Mouse (Mus musculus) neural tube, embryonic 12.5 days (tissue): ENCODE results near the gene Pcsk5. TPM values are rescaled to one million over a fixed set of nuclear protein-coding genes. Genes with fewer than 3 reads are reported as not detected.
A peak's percentile ranks its signal among the peaks of the same experiment; 100 is the strongest.

Source experiments
- ATAC-seq: fragments of 200-750 bp; cut with Nextera tagmentation; 2 replicates; pipeline ENCODE4 v1.8.0; 2017; ENCODE audit warnings: low read depth, mild to moderate bottlenecking, moderate TSS enrichment, moderate library complexity; ENCODE audit not compliant: low FRiP score
- H3K27ac ChIP-seq: fragments of 300-500 bp; sonication (generic); 2 replicates; pipeline ENCODE4 v1.5.1; 2016
- H3K27me3 ChIP-seq: fragments of 300-500 bp; sonication (generic); replicated peaks from 2 replicates; pipeline ENCODE4 v1.6.1; 2016; ENCODE audit warnings: mild to moderate bottlenecking
- H3K36me3 ChIP-seq: fragments of 300-500 bp; sonication (generic); 2 replicates; pipeline ENCODE4 v1.6.1; 2016; ENCODE audit warnings: mild to moderate bottlenecking
- H3K4me1 ChIP-seq: fragments of 300-500 bp; sonication (generic); 2 replicates; pipeline ENCODE4 v1.6.1; 2016
- H3K4me2 ChIP-seq: fragments of 300-500 bp; sonication (generic); replicated peaks from 2 replicates; pipeline ENCODE4 v1.6.1; 2016; ENCODE audit warnings: mild to moderate bottlenecking
- H3K4me3 ChIP-seq: fragments of 300-500 bp; sonication (generic); 2 replicates; pipeline ENCODE4 v1.5.1; 2016
- H3K9ac ChIP-seq: fragments of 300-500 bp; sonication (generic); 2 replicates; pipeline ENCODE4 v1.6.1; 2016; ENCODE audit warnings: mild to moderate bottlenecking
- H3K9me3 ChIP-seq: fragments of 300-500 bp; sonication (generic); 2 replicates; pipeline ENCODE4 v1.6.1; 2016; ENCODE audit warnings: mild to moderate bottlenecking
- WGBS: fragments of 180-500 bp; shearing (Covaris S2); methylation state at CpG from one replicate; pipeline ENCODE4 v1.1.7; 2016; 5-methylcytosine and 5-hydroxymethylcytosine counted together
- polyA plus RNA-seq: library from polyadenylated mRNA; unstranded; fragments of >200 nt; fragmentation: Nextera tagmentation; extraction: Ambion mirVana; gene quantifications from 2 replicates; pipeline ENCODE4 v1.2.1, GENCODE M21; 2016

Pcsk5 gene
- polyA plus RNA-seq, 1 experiment from 2014 or later: 10.4 TPM

GRCm38 (mm10) chr19:17691626-17692025 lies 145.8 kb downstream of the Pcsk5 start:
- H3K9ac ChIP-seq: no peak overlapping the region
- 91% methylated on average over 6 of the region's 6 CpGs for WGBS
- H3K4me3 ChIP-seq: no peak overlapping the region
- no peaks in the 10 kb centered on the region for H3K27me3 ChIP-seq
- H3K36me3 ChIP-seq: no peaks in the 10 kb centered on the region
- H3K9me3 ChIP-seq: no peaks in the 10 kb centered on the region
- H3K4me2 ChIP-seq: no peak overlapping the region
- H3K4me1 ChIP-seq: no peaks in the 10 kb centered on the region
- no peak overlapping the region for H3K27ac ChIP-seq
- no peak for ATAC-seq

GRCm38 (mm10) chr19:17678371-17678770 lies 159.1 kb downstream of the Pcsk5 start:
- Histone ChIP-seq H3K27ac (no peak overlapping the region), H3K9ac (no peak overlapping the region), H3K4me1 (no peaks in the 10 kb centered on the region), H3K4me3 (no peak overlapping the region), H3K36me3 (no peaks in the 10 kb centered on the region), H3K4me2 (no peak overlapping the region), H3K27me3 (no peaks in the 10 kb centered on the region), H3K9me3 (no peaks in the 10 kb centered on the region)
- WGBS: 90% methylated on average over 7 of the region's 7 CpGs
- no peak for ATAC-seq

- no peak for ATAC-seq
- Histone ChIP-seq H3K4me3 (no peak overlapping the region), H3K36me3 (no peaks in the 10 kb centered on the region), H3K27me3 (no peaks in the 10 kb centered on the region), H3K4me1 (no peaks in the 10 kb centered on the region), H3K9me3 (no peaks in the 10 kb centered on the region), H3K27ac (no peak overlapping the region), H3K9ac (no peak overlapping the region), H3K4me2 (no peak overlapping the region)
- 76% methylated on average over 3 of the region's 3 CpGs for WGBS
These were observed 174.8 kb downstream of the Pcsk5 start for GRCm38 (mm10) chr19:17662676-17663075.

GRCm38 (mm10) chr19:17662271-17662670 lies 175.2 kb downstream of the Pcsk5 start:
- Histone ChIP-seq H3K4me1 (no peaks in the 10 kb centered on the region), H3K27ac (no peak overlapping the region), H3K4me2 (no peak overlapping the region), H3K36me3 (no peaks in the 10 kb centered on the region), H3K9me3 (no peaks in the 10 kb centered on the region), H3K27me3 (no peaks in the 10 kb centered on the region), H3K9ac (no peak overlapping the region), H3K4me3 (no peak overlapping the region)
- WGBS: 68% methylated on average over 6 of the region's 6 CpGs
- ATAC-seq: no peak

- no peaks in the 10 kb centered on the region for H3K27me3 ChIP-seq
- no peaks in the 10 kb centered on the region for H3K36me3 ChIP-seq
- ATAC-seq: no peak
- no peak overlapping the region for H3K9ac ChIP-seq
- no peak overlapping the region for H3K4me3 ChIP-seq
- H3K4me1 ChIP-seq: no peaks in the 10 kb centered on the region
- no peak overlapping the region for H3K27ac ChIP-seq
- WGBS: 77% methylated on average over 3 of the region's 3 CpGs
- no peaks in the 10 kb centered on the region for H3K9me3 ChIP-seq
- H3K4me2 ChIP-seq: no peak overlapping the region
These were observed 178.1 kb downstream of the Pcsk5 start for GRCm38 (mm10) chr19:17659321-17659720.

GRCm38 (mm10) chr19:17650831-17651502 lies 186.5 kb downstream of the Pcsk5 start:
- ATAC-seq: peak; percentile 85
- WGBS: 7% methylated on average over 5 of the region's 5 CpGs
- 0 out of 2 replicates have a peak, but pooled peaks cover 4% of the 10 kb centered on the region for H3K27me3 ChIP-seq
- no peak overlapping the region for H3K27ac ChIP-seq
- H3K4me2 ChIP-seq: no peak overlapping the region; the same call in 1 of the 2 replicates
- no peaks in the 10 kb centered on the region for H3K36me3 ChIP-seq
- H3K4me1 ChIP-seq: peaks cover 12% of the 10 kb centered on the region; the same call in 1 of the 2 replicates
- no peaks in the 10 kb centered on the region for H3K9me3 ChIP-seq
- H3K9ac ChIP-seq: no peak overlapping the region
- H3K4me3 ChIP-seq: no peak overlapping the region

DNA sequence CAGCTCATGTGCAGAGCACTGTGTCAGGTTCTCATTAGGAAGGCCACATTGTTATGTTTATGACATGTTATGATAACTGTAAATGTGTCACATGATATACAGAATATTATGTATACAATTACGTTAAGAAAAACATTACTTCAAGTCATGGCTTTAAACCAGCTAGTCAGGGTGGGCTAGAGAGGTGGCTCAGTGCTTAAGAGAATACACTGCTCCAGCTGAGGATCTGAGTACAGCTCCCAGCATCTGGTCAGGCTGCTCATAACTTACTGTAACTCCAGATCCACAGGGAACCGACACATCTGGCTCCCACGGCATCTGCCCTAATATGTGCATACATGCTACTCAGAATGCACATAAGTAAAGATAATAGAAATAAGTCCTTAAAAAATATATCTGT lies 187.5 kb downstream of the Pcsk5 start:
- peaks cover 12% of the 10 kb centered on the region; the same call in 1 of the 2 replicates for H3K4me1 ChIP-seq
- H3K27ac ChIP-seq: no peak overlapping the region
- no peak for ATAC-seq
- H3K4me2 ChIP-seq: no peak overlapping the region
- H3K27me3 ChIP-seq: 0 out of 2 replicates have a peak, but pooled peaks cover 4% of the 10 kb centered on the region
- no peaks in the 10 kb centered on the region for H3K9me3 ChIP-seq
- 73% methylated on average over 3 of the region's 3 CpGs for whole genome bisulfite sequencing
- H3K9ac ChIP-seq: no peak overlapping the region
- no peak overlapping the region for H3K4me3 ChIP-seq
- H3K36me3 ChIP-seq: no peaks in the 10 kb centered on the region

GRCm38 (mm10) chr19:17643128-17643797 lies 194.2 kb downstream of the Pcsk5 start:
- WGBS: 71% methylated on average over 3 of the region's 3 CpGs
- Histone ChIP-seq H3K27me3 (no peaks in the 10 kb centered on the region), H3K36me3 (no peaks in the 10 kb centered on the region), H3K27ac (no peak overlapping the region), H3K4me3 (no peak overlapping the region), H3K9me3 (no peaks in the 10 kb centered on the region), H3K4me1 (no peaks in the 10 kb centered on the region), H3K4me2 (no peak overlapping the region), H3K9ac (no peak overlapping the region)
- ATAC-seq: no peak

DNA sequence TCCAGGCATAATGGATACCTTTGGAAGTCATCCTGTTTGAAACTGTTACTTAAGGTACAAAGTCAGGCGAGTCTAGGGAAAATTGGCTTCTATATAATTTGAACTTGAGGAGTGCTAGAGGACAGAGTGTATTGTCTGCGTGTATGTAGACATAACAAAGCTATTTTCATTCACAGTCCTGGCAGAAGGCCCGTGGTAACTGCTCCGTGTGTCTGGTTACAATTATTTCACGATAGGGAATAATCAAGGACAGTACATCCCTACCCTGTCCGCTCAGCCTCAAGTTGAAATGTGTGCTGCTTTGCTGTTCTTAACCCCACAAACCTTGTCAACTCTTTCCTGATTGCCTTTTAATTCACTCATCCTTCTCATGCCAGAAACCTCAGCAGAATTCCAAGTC lies 201.4 kb downstream of the Pcsk5 start:
- no peaks in the 10 kb centered on the region for H3K4me1 ChIP-seq
- H3K9me3 ChIP-seq: no peaks in the 10 kb centered on the region
- no peak overlapping the region for H3K4me3 ChIP-seq
- H3K27ac ChIP-seq: no peak overlapping the region
- H3K36me3 ChIP-seq: no peaks in the 10 kb centered on the region
- no peak overlapping the region for H3K4me2 ChIP-seq
- no peak for ATAC-seq
- H3K9ac ChIP-seq: no peak overlapping the region
- WGBS: 84% methylated on average over 6 of the region's 6 CpGs
- H3K27me3 ChIP-seq: no peaks in the 10 kb centered on the region

- Histone ChIP-seq H3K4me1 (no peaks in the 10 kb centered on the region), H3K4me2 (no peak overlapping the region), H3K4me3 (no peak overlapping the region), H3K9ac (no peak overlapping the region), H3K27me3 (no peaks in the 10 kb centered on the region), H3K9me3 (no peaks in the 10 kb centered on the region), H3K36me3 (no peaks in the 10 kb centered on the region), H3K27ac (no peak overlapping the region)
- no peak for ATAC-seq
- 72% methylated on average over 4 of the region's 4 CpGs for WGBS
These were observed 221.8 kb downstream of the Pcsk5 start for GRCm38 (mm10) chr19:17615646-17616045.

DNA sequence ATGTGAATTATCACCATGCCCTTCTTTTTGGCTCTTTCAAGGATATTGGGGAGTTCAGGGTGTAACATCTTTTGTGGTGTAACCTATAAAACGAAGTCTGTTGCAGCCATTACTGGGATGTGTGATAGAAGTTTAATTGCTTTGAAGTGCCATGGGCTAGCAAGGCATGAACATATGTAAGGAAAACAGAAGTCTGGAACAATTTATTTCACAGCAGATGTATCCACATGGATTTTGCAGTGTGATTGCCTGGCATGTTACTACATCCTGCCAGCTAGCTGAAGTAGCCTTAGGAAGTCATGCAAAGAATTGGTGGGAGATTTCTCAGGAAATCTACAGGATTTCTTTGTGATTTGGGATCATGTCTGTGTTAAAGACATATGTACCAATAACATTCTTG lies 230.9 kb downstream of the Pcsk5 start:
- ATAC-seq: no peak

DNA sequence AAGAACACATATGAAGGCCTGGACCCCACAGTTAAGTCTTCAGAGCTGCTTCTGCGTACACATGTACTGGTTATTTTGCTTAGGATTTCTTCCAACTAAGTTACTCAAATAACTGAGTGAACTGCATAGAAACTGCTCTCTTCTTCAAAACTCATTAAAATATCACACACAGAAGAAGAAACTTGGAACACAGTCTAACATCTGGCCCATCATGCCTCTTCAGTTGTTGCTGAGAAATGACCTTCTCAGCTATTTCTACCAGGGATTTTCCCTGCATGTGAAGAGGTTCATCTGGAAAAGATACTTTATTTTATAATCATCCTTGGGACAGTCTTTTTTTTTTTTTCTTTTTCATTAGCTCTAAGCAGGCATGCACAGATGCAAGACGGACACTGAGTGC lies 231.3 kb downstream of the Pcsk5 start:
- no peak overlapping the region for H3K9ac ChIP-seq
- WGBS: 85% methylated on average over 2 of the region's 2 CpGs

More for the DNA sequence above, 230.9 kb downstream of the Pcsk5 start:
- Histone ChIP-seq H3K27me3 (no peaks in the 10 kb centered on the region), H3K4me1 (no peaks in the 10 kb centered on the region), H3K9ac (no peak overlapping the region), H3K9me3 (no peaks in the 10 kb centered on the region), H3K36me3 (no peaks in the 10 kb centered on the region), H3K4me2 (no peak overlapping the region), H3K27ac (no peak overlapping the region), H3K4me3 (no peak overlapping the region)
- WGBS: 65% methylated on average over 1 of the region's 1 CpGs

GRCm38 (mm10) chr19:17603322-17603721 lies 234.1 kb downstream of the Pcsk5 start:
- Histone ChIP-seq H3K9me3 (no peaks in the 10 kb centered on the region), H3K4me1 (no peaks in the 10 kb centered on the region), H3K27ac (no peak overlapping the region), H3K4me3 (no peak overlapping the region), H3K9ac (no peak overlapping the region), H3K4me2 (no peak overlapping the region), H3K36me3 (no peaks in the 10 kb centered on the region), H3K27me3 (no peaks in the 10 kb centered on the region)
- ATAC-seq: no peak
- 69% methylated on average over 3 of the region's 3 CpGs for WGBS

More for the DNA sequence above, 231.3 kb downstream of the Pcsk5 start:
- no peak for ATAC-seq
- H3K27ac ChIP-seq: no peak overlapping the region
- H3K36me3 ChIP-seq: no peaks in the 10 kb centered on the region
- H3K9me3 ChIP-seq: no peaks in the 10 kb centered on the region
- no peaks in the 10 kb centered on the region for H3K4me1 ChIP-seq
- no peak overlapping the region for H3K4me2 ChIP-seq
- no peak overlapping the region for H3K4me3 ChIP-seq
- no peaks in the 10 kb centered on the region for H3K27me3 ChIP-seq
